Mouse (Mus musculus): ENCODE data around the gene Zdhhc7.

Zdhhc7 gene

DNA sequence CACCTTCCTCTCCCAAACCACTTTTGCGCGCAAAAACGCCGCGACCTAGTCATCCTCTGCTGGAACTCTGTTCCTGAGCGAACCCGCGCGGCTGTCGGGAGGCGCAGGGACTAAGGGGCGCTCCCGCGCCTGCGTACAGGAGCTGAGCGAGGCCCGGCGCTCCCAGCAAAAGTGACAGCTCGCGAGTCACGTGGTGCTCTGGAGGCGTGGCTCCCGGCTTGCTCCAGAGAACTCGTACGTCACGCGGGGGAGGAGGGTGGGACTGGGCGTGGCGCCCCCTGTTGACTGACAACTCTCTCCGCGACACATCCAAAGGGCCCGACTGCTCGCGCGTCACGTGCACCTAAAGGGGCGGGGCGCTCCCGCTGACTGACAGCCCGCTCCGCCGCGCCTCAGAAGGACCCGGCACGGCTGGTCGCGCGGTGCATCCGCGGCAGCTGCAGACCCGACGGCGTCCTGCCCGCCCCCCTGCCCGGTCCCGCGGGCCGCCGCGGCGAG, 12.5 kb upstream of the Zdhhc7 start, which contains the start of gene 6430548M08Rik:
Gene 6430548M08Rik, plus strand, starts transcription at position 395 of the 498 bp plus-strand sequence.
- DNase-seq: peak; percentile 100

DNA sequence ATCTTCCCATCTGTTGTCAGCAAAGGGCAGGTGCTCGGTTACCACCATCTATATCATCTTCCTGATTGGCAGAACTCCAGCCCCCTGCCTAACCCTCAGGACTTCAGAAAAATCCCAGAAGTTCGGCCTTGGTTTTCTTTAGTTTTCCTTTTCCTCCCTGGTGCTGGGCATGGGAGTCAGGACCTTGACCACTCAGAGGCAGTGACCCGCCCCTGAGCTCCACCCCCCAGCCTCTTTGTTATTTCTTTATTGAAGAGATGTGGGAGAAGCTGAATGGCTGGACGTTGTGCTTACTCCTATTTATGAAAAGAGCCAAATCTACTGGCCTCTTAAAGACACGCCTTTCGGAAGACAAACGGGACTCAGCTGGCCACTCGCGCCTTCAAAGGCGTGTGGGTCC, 12.0 kb upstream of the Zdhhc7 start:
- DNase-seq: no peak

DNA sequence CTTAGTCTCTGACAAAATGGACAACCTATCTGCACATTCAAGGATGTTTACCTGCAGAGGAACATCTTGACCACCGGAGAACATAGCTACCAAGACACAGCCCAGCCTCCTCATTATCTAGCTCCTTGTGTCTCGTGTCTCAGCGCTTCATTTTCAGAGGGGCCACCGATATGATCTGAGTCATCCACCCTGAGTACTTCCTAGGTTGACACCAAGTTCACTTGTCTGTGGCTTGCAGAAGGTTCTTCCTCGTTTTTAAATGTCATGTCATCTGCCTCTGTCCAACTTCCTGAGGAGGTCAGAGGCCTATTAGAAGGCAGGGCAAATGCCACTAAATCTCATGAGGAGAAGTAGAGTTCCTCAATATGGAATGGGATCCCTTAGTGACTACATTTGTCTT, 11.3 kb upstream of the Zdhhc7 start:
- no peak for DNase-seq

DNA sequence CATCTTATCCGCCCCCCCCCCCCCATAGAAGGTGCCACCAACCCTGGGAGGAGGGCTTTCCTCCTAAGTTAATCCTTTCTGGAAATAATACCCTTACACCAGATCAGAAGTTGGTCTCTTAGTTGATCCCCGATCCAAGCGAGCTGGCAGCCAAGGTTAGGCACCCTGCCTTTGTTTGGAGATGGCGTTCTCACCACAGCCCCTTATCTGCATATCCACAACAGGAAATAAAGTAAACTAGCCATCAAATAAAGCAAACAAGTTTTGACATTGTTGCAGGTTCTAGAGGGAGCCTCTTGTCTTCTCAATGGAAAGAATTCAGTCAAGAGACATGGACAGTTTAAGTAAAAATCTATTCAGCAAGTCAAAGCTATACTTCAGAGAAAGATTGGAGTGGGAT, 10.1 kb upstream of the Zdhhc7 start:
- DNase-seq: no peak

DNA sequence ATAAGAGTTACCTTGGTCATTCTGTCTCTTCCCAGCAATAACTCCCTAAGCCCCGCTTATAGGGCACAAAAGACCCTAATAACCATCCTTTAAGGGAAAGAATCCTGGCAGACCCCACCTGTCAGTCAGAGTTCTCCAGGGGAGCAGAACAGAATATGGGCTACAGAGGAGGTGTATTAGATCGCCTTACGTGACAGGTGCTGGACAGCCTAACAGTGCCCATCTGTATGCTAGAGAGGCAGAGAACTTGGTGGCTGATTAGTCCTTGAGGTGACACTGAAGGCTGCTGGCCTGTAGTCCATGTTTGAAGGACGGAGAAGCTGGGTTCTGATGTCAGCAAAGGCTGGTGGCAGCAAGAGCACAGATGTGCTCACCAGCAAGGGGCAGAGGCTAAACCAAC, 9.7 kb upstream of the Zdhhc7 start:
- no peak for DNase-seq

DNA sequence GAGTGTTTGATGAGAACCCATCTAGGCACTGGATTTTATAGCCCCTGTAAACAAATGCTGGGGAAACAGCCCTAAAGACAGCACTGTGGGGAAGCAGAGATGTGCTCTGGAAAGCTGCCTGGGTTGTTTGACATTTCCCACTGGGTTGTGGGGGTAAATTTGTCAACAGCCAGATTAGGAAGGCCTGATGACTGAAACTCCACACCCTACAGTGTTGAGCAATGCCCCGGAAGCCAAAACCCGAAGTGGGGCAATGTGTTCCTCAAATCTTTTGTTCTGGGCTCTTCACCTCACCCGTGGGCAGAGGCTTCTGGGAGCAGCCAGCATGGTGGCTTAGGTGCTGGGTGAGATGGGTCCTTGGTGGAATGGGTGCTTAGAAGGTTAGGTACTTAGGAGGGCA, 7.9 kb upstream of the Zdhhc7 start:
- no peak for DNase-seq

DNA sequence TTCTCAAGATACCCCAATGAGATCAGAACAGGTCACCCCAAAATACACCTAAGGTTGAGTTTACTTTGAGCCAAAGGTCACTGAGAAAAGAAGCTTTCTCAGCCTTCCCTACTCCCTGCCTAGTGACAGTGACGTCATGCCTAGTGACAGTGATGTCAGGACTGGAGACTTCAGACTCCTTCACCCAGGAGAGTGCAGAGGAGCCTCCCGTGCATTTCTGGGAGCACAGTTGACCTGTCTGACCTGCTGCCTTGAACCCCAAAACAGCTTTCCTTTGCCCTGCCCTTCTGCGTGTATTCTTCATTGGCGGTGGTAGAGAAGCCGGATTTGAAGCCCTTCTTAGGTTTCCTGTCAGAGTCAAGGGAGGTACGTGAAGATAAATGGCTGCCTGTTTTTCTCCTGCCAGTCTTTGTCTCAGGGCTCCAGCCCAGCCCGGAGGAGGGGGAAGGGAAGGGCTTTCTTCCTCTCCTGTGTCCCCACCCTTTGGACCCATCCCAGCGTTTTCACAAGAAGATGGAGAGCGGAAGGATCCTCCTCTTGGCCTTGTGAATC, 3.5 kb upstream of the Zdhhc7 start:
- no peak for DNase-seq

DNA sequence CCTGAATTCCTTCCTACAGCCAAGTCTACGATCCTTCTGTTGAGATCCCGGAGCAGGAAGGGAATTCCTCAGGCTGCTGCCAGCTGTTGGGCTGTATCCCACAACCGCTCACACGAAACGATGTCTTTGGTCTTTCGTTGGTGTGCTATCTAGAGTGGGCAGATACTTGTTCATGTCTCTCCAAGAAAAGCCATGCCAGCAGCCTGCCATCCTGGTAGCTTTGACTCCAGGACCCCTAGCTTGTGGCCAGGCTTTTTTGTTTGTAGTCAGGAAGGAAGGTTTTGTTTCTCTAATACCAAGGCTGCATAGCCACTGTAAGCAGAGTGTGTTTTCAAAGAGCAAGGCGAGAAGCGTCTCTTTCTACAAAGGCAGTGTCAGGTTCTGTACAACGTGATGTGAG, 2.6 kb upstream of the Zdhhc7 start:
- DNase-seq: no peak

DNA sequence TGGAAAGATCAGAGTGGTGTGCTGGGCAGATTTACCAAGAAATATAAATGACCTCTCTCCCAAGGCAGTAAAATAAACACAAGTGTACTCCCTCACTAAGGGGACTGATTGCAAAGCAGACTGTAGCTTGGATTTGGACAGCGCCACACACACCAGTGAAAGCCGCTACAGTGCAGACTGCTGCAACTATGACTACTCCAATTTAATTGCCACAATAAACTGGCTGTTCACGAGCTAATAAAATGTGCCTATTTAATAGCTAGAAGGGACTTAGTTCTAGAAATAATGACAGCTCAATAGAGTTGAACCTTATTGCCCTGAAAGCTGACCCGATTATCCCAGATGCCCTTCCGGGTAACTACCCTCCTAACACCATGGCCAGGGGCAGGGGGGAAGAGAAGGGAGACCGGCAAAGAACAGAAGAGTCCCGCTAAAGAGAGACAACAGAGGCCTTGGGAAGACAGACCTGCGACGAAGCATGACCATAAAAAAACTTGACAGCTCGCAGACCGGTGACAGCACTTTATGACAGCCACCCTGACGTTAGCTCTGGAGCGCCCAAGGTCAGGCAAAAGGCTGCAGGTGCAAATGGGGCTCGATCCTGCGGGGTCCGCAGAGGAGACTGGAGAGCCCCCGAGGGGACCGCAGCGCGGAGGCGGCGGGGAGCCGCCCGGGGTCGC, 754 bp downstream of the Zdhhc7 start:
- peak in 1 of 2 experiments; percentile 12 for DNase-seq

DNA sequence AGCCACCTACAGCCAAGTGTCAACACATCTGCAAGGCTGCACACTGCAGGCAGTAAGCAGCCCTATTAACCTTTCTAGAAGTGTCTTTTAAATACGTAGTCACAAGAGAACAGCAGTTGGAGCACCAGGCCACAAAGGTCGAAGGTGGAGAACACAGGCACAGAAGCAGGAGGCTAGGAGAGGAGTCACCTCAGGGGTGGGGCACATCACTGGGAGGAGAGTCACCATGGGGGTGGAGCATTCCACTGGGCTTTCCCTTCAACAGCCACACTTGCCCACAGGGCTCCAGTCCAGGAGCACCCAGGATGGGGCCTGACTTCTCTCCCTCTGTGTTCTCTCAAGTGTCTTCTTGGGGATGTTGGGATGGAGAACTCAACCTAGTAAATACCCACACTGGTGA, 4.8 kb downstream of the Zdhhc7 start:
- DNase-seq: no peak

DNA sequence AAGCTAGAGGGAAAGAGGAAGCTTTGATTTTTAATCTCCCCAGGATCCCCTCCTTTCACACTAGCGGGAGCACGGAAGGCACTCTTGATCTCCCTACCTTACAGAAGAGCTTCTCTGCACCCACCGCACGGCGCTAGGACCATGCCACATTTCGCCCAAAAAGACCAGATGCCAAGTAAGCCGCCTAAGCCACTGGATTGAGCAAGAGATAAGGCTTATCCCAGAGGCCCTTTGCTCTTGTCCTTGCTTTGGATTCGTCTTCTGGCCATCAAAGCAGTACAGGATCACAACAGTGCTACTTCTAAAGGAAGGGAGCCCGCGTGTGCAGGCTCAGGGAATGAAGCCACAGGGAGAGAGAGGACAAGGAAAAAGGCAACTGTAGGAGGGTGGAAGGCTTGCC, 6.5 kb downstream of the Zdhhc7 start:
- DNase-seq: no peak

DNA sequence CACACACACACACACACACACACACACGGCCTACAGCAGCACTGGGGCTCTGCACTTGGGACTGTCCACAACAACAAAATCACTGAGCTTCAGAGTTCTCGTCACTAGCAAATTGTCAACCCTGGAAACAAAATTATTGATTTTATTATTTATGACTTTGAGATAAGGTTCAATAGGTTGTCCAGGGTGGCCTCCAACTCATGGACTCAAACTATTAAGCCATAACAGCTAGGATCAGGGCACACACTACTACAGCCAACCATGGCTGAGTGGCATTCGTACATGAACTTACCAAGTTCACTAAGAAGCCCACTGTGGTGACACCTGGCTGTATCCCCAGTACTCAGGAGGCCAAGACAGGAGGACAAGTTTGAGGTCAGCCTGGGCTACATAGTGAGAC, 8.2 kb downstream of the Zdhhc7 start:
- no peak for DNase-seq

DNA sequence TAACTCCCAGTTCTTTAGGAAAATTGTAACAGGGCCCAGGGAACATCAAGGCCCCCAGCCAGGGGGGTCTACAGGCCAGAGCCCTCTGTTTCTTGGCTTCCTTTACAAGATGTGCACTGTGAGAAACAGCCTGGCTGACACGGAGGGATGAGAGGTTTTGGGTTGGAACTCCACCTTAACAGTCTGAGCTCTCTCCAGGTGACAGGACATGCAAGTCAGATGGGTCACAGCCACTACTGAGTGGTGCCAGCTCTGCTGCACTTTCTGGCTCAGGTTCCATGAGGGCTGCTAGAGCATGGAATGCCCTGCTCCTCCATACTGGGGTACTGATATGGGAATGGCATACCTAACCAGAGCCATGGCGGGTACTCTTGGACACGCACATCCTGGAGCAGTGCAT, 10.2 kb downstream of the Zdhhc7 start:
- DNase-seq: no peak

DNA sequence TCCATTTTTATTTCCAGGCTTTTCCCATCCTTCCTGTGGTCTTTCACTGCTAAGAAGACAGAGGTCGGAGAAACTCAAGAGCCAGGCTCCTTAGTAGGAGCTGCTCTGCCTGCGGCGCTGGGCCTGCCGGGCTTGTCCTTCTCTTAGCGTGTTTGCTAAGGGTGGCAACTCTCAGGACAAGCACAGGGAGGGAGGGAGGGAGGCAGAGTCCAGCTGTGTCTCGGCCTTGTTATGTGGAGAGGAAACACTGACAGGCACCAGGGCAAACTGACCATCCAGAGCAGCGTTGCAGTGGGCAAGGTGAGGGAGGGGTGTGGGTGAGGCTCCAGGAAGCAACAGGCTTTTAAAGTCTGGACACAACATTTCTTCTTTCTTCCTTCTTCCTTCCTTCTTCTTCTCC, 11.8 kb downstream of the Zdhhc7 start:
- no peak for DNase-seq

DNA sequence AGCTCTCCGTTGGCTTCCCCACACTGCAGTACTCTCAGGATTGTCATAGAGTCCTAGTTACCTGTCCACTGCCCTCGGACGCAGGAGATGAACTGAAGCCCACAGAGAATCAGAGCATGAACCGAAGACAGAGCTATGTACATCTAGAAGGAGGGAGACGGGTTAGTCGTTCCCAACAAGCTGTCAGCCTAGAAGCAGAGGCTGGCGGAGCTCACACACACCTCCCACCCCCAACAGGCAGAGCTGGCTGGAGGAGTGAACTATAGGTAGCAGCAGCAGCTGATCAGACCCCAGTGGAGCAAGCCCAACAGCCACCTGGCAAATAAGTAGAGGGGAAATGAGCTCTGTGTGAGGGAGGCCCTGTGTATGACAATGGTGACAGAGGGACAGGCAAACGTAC, 16.5 kb downstream of the Zdhhc7 start:
- no peak for DNase-seq

DNA sequence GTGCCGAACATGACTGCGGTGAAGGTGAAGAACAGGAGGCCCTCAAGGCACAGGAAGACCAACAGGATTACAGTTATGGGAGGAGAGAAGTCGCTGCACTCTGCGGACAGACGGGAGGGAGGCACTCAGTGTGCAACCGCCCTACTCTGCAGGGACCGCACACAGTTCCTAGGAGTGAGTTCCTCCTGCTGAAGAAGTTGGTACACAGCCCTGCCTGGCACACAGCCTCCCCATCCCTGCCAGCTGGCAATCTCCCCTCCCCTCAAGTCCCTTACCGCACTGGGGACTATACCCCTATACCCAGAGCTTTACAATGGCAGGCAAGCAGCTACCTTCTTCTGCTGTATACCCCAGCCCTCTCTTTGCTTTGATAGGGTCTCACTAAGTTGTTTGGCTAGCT, 18.0 kb downstream of the Zdhhc7 start:
- no peak for DNase-seq

DNA sequence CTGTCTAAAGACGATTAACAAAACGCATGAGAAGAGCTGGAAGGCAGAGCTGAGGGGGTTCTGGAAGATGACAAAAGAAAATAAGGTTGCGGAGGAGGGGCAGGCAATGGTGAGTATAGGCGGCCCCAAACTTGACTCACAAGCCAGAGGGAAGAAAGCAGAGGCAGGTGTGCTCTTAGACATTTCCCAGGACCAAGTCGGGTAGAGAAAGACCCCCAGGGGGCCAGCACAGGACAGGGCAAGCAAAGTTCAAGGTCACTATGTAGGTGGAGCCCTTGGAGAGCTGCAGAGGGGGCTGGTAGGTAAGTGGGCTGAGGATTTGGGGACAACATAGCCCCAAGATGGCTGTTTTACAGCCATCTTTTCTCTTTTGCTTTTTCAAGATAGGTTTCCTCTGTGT, 21.9 kb downstream of the Zdhhc7 start:
- no peak for DNase-seq

DNA sequence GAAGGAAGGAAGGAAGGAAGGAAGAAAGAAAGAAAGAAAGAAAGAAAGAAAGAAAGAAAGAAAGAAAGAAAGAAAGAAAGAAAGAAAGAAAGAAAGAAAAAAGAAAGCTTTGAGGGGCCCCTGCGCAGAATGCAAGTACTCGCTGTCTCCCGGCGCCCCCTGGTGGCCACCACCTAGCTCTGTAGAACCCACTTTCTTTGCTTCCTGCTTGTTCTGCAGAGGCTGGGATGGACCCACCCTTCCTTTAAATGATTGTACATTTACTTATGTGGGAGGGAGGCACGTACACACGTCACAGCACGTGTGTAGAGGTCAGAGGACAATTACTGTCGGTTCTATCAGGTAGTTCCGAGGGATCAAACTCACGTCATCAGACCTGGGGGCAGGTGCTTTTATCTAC, 23.2 kb downstream of the Zdhhc7 start:
- peak; percentile 43 to 79 for DNase-seq

DNA sequence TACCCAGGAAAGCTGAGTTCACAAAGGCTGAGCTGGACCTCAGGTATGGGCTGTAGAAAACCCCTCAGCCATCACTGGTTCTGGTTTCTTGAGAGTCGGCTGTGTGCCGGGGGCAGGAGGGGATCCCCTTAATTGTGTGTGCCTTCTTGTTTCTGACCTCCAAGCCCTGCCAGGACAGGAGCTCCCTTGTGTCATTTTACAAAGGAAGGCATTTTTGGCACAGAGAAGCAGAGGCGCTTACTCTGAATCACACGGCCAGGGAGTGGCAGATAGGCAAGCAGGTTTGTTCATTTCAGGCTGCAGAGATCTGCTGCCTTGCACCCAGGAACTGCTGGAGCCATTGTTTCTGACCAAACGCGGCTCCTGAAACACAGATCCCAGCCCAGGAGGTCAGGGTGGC, 25.9 kb downstream of the Zdhhc7 start:
- DNase-seq: no peak

DNA sequence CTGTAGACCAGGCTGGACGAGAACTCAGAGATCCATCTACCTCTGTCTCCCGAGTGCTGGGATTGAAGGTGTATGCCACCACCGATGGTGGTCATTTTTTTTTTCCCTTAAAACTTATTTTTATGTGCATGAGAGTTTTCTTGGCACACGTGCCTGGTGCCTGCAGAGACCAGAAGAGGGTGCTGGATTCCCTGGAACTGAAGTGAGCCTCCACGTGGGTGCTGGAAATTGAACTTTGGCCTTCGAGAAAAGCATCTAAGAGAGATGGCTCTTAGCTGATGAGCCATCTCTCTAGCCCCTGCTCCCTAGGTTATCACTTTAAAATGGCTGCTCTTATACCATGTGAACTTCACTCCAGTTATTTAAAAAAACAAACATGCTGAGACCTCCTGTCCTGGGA, 26.8 kb downstream of the Zdhhc7 start:
- DNase-seq: no peak

DNA sequence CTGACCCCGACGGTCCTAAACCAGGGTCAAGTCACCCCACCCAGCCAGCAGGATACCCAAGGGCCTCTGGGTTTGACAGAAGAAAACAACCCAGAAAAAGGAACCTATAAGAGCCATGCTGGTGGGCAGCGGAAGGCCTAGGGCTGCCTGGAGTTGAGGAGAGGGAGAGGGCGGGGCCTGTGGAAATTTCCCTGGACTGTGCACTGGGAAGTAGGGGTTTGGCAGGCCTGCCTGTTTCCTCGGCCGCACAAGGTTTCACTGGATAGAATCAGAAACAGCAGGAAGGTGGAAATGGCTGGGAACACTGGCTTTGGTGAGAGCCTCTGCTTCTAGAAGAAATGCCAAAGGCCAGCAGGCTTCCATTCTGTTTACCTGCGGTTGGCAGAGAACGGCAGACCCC, 28.5 kb downstream of the Zdhhc7 start:
- DNase-seq: no peak

DNA sequence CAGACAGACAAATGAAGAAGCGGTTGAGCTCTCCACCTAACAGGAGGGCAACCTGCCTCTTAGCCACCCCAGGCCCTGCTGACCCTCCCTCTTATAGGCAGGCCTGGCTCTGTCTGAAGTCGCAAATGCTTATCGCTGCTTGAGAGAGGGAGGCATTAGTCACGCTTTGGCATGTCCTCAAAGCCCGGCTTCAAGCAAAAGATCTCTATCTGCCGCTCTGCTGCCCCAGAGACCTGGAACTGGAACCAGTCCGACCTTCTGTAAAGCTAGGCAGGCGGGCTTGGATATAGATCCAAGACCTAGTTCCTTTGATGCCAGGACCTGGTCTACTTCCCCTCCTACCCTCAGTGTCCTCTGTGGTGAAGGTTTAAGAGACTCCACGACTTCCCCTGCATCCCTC, 29.0 kb downstream of the Zdhhc7 start:
- no peak for DNase-seq

DNA sequence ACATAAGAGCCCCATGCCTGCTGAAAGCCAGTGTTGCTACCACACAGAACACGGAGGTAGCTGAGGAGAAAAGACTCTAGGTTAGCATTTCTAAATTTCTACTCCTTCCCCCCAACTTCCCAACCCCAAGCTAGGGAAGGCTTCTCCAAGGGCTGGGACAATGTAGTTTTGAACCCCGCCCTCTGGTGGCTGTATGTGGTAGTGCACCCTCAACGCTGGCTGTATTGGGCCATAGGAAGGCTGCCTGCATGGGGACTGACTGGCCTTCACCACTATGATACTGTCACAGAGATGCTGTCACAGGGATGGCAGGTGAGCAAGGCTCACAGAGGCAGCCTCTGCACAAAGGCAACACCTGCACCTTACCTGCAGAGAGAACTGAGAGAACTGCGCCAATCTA, 29.6 kb downstream of the Zdhhc7 start:
- peak; percentile 37 to 72 for DNase-seq

DNA sequence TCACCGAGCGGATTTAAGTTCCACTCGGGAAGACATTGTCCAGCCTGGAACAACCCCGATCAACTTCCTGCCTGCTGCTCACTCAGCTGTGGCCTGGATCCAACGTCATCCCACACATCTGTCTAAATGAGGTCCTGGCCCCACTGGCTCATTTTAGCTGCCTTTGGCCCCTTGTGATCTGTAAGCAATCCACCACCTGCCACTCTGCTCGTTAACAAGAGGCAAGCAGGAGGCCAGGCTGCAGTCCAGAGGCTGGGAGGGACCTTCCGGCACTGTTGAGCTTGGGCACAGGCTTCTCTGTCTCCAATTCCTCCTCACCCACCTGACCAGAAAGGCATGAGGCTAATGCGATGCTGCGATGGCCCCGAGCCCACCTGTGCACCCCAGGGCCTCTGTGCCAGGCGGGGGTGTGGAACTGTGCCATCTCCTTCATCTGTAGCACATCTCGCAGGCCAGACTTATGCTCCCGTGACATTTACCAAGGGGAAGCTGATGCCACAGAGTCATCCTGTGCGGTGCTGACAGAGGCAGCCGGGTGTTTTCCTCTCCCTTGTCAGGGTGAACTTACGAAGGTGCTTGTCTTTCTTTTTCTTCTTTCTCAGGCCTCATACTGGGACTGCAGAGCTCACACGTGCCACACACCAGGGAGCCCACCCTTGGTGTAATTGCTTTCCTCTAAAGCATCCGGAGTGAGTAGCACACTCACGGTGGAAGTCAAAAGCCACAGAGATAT, 33.2 kb downstream of the Zdhhc7 start:
- DNase-seq: no peak

Data from spleen, adult 18-20 months (tissue).